Mouse (Mus musculus): ENCODE results near the gene Olfr1042. TPM values are rescaled to one million over a fixed set of nuclear protein-coding genes. Genes with fewer than 3 reads are reported as not detected.

Gene Olfr1042
- polyA plus RNA-seq (2012; rRNA removed), result not detected in 2 replicates

DNA sequence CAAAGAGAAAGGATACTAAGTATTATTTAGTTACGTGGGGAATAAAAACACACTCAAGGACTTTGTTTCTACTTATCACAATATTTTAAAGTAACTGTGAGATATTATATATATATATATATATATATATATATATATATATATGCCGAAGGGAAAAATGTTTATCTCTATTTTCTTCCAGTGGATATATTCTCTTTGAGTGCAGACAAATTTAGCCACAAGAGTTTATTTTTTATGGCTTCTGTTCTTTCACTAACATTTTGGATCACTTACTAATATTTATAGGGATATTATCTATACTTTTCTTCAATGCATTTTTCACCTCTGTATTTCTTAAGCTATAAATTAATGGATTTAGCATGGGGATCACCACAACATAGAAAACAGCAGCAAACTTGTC lies at the start of gene Olfr1042:
TSS of gene Olfr1042 (minus strand) at position 101 of the 400 bp plus-strand sequence.

DNA sequence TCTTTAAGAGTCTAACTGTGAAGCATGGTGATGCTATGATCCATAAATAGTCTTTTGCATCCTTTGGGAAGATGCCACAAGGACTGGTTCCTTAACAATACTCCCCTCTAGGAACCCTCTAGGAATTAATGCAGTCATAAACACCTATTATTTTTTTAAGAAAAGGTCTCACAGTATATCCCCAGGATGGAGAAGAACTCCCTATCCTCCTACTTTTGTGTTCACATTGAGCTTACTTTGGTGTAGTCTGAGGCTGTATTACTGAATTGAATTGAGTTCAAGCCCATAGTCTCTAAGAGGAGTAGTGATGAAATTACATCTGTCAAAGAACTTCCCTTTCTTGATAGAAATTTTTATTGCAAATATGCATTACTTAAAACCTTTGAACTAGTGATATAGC lies 41.3 kb upstream of the Olfr1042 start, which contains the start of gene Olfr1045:
TSS of gene Olfr1045 (minus strand) at position 101 of the 400 bp plus-strand sequence.

DNA sequence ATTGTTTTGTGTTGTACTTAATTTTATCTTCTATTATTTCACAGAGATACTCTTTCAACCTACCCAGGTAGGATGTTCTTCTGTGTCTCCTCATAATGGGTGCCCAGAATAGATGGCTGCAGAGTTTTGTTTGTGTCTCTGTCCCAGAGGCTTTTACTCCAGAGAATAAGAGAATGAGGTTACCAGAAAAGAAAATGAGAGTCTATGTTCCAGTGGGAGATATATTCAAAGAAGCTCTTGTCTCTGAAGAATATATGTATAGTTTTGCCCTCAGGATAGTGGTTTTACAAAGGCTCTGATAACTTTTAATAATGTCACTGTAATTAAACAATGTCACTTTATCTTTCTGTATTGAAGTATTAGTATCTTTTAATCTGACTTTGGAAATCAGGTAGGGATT lies 23.9 kb upstream of the Olfr1042 start, which contains the start of gene Olfr52:
TSS of gene Olfr52 (minus strand) at position 101 of the 400 bp plus-strand sequence.

GRCm38 (mm10) chr2:86177720-86178119 lies 16.1 kb upstream of the Olfr1042 start, which contains the start of gene Olfr1044:
Olfr1044 (minus strand) TSS chr2:86177820.

GRCm38 (mm10) chr2:86167422-86167821 lies 5.8 kb upstream of the Olfr1042 start, which contains the start of gene Olfr1043:
Olfr1043 (minus strand) TSS chr2:86167522.

GRCm38 (mm10) chr2:86146632-86147031 lies 15.0 kb downstream of the Olfr1042 start, which contains the start of gene Olfr1040:
Olfr1040 (minus strand) TSS chr2:86146732.

DNA sequence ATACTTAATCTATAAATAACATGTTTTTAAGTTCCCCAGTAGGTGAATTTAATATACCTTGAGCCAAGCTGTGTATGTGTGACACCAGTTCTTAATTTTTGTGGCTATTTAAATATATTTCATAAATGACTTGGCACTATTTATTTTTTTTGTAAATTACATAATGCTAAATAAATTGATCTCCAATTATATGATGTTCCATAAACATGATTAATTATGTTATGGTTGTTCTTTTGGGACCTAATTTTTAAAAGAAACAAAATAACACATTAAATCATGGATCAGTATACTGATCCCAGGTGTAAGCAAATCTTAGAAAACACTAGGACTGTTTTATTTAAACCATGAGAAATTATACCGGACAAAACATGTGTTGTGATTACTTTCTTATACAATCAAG lies 25.8 kb downstream of the Olfr1042 start, which contains the start of gene Olfr1039:
TSS of gene Olfr1039 (minus strand) at position 101 of the 400 bp plus-strand sequence.

Other genes with a start within 250 kb of the Olfr1042 start
- not detected in 2 replicates for gene Olfr1025-ps1, start 246.6 kb downstream of the Olfr1042 start, polyA plus RNA-seq (2012; rRNA removed)
- gene Olfr1026, start 240.3 kb downstream of the Olfr1042 start, polyA plus RNA-seq (2012; rRNA removed), result not detected in 2 replicates
- gene Olfr1028, start 211.4 kb downstream of the Olfr1042 start, polyA plus RNA-seq (2012; rRNA removed), result under 0.01 TPM in 1 of 2 replicates, not detected in the other
- gene Olfr1029, start 187.9 kb downstream of the Olfr1042 start, polyA plus RNA-seq (2012; rRNA removed), result not detected in 2 replicates
- gene Olfr1030, start 182.6 kb downstream of the Olfr1042 start, polyA plus RNA-seq (2012; rRNA removed), result not detected in 2 replicates
- not detected in 2 replicates for gene Olfr1031, start 171.5 kb downstream of the Olfr1042 start, polyA plus RNA-seq (2012; rRNA removed)
- not detected in 2 replicates for gene Olfr1032, start 156.3 kb downstream of the Olfr1042 start, polyA plus RNA-seq (2012; rRNA removed)
- gene Olfr1033, start 141.2 kb downstream of the Olfr1042 start, polyA plus RNA-seq (2012; rRNA removed), result 0.28 and 0.37 TPM in 2 replicates
- 0.06 and 0.09 TPM in 2 replicates for gene Olfr1034, start 116.0 kb downstream of the Olfr1042 start, polyA plus RNA-seq (2012; rRNA removed)
- gene Olfr1036, start 87.8 kb downstream of the Olfr1042 start, polyA plus RNA-seq (2012; rRNA removed), result not detected in 2 replicates
- not detected in 2 replicates for gene Olfr1037, start 74.5 kb downstream of the Olfr1042 start, polyA plus RNA-seq (2012; rRNA removed)
- not detected in 2 replicates for gene Olfr1039, start 25.9 kb downstream of the Olfr1042 start, polyA plus RNA-seq (2012; rRNA removed)
- not detected in 2 replicates for gene Olfr1040, start 15.1 kb downstream of the Olfr1042 start, polyA plus RNA-seq (2012; rRNA removed)
- gene Olfr1043, start 5.7 kb upstream of the Olfr1042 start, polyA plus RNA-seq (2012; rRNA removed), result not detected in 2 replicates
- not detected in 2 replicates for gene Olfr1044, start 16.0 kb upstream of the Olfr1042 start, polyA plus RNA-seq (2012; rRNA removed)
- gene Olfr52, start 23.8 kb upstream of the Olfr1042 start, polyA plus RNA-seq (2012; rRNA removed), result not detected in 2 replicates
- gene Olfr1045, start 41.2 kb upstream of the Olfr1042 start, polyA plus RNA-seq (2012; rRNA removed), result not detected in 2 replicates
- not detected in 2 replicates for gene Olfr1046, start 57.5 kb upstream of the Olfr1042 start, polyA plus RNA-seq (2012; rRNA removed)
- gene Olfr1047, start 69.6 kb upstream of the Olfr1042 start, polyA plus RNA-seq (2012; rRNA removed), result not detected in 2 replicates
- gene Olfr1048, start 78.5 kb upstream of the Olfr1042 start, polyA plus RNA-seq (2012; rRNA removed), result not detected in 2 replicates
- not detected in 2 replicates for gene Olfr1049, start 96.5 kb upstream of the Olfr1042 start, polyA plus RNA-seq (2012; rRNA removed)
- gene Olfr1051, start 117.2 kb upstream of the Olfr1042 start, polyA plus RNA-seq (2012; rRNA removed), result not detected in 2 replicates
- gene Olfr1052, start 130.6 kb upstream of the Olfr1042 start, polyA plus RNA-seq (2012; rRNA removed), result not detected in 2 replicates
- gene Olfr1053, start 153.4 kb upstream of the Olfr1042 start, polyA plus RNA-seq (2012; rRNA removed), result not detected in 2 replicates
- gene Olfr1054, start 173.6 kb upstream of the Olfr1042 start, polyA plus RNA-seq (2012; rRNA removed), result not detected in 2 replicates
- not detected in 2 replicates for gene Olfr1055, start 188.4 kb upstream of the Olfr1042 start, polyA plus RNA-seq (2012; rRNA removed)
- gene Olfr1056, start 200.6 kb upstream of the Olfr1042 start, polyA plus RNA-seq (2012; rRNA removed), result not detected in 2 replicates
- gene Olfr1057, start 216.6 kb upstream of the Olfr1042 start, polyA plus RNA-seq (2012; rRNA removed), result not detected in 2 replicates
- not detected in 2 replicates for gene Olfr1058, start 226.7 kb upstream of the Olfr1042 start, polyA plus RNA-seq (2012; rRNA removed)